Mouse (Mus musculus): ENCODE data around the gene Il2rb.

GRCm38 (mm10) chr15:78482518-78482917 is 12.6 kb downstream of the Il2rb start:
- TF ChIP-seq CTCF (IDR thresholded peaks at IDR 0.05 in 2 of 3, conservative IDR thresholded peaks at IDR 0.05 in 1 of 3; ENCODE audit: control insufficient read depth in 1 of 3, insufficient read depth in 1 of 3, low read depth in 2 of 3, low read length in 3 of 3, poor library complexity in 1 of 3, severe bottlenecking in 1 of 3), result no peak
- TF ChIP-seq GABPA (IDR thresholded peaks at IDR 0.05; ENCODE audit: low read depth, low read length), result no peak
- TF ChIP-seq CHD2 (IDR thresholded peaks at IDR 0.05; ENCODE audit: low read length), result no peak
- TF ChIP-seq POLR2A (IDR thresholded peaks at IDR 0.05; ENCODE audit: control insufficient read depth in 1 of 2, insufficient read depth in 1 of 2, low read depth in 1 of 2, low read length in 2 of 2, poor library complexity in 1 of 2), result no peak
- TF ChIP-seq ZC3H11A (IDR thresholded peaks at IDR 0.05; ENCODE audit: low read depth, low read length), result no peak
- TF ChIP-seq EP300 (IDR thresholded peaks at IDR 0.05; ENCODE audit: low read depth in 1 of 2, low read length in 2 of 2), result no peak
- no peak for TF ChIP-seq TCF12 (IDR thresholded peaks at IDR 0.05; ENCODE audit: low read depth, low read length)
- no peak for TF ChIP-seq UBTF (IDR thresholded peaks at IDR 0.05; ENCODE audit: borderline replicate concordance, insufficient read depth, low read depth, low read length)
- TF ChIP-seq NRF1 (IDR thresholded peaks at IDR 0.05; ENCODE audit: insufficient read depth, low read depth, low read length, poor library complexity, severe bottlenecking), result no peak
- TF ChIP-seq POLR2AphosphoS2 (IDR thresholded peaks at IDR 0.05; ENCODE audit: low read length), result no peak
- no peak for TF ChIP-seq MAFK (IDR thresholded peaks at IDR 0.05; ENCODE audit: borderline replicate concordance, low read depth, low read length)
- no peak for TF ChIP-seq GATA1 (IDR thresholded peaks at IDR 0.05; ENCODE audit: low read depth, low read length)

Data from MEL (cell line).